Mouse (Mus musculus): ENCODE data around the gene E2f8. TPM values are rescaled to one million over a fixed set of nuclear protein-coding genes. Genes with fewer than 3 reads are reported as not detected.

E2f8 gene
- polyA plus RNA-seq, 1 experiment from 2014 or later = 15.6 TPM

GRCm38 (mm10) chr7:48851529-48852104, 29.8 kb downstream of the E2f8 start:
- Histone ChIP-seq H3K9me3 (replicated peaks) (no peaks in the 10 kb centered on the region), H3K4me3 (no peak overlapping the region), H3K27ac (0 out of 2 replicates have a peak overlapping the region, but pooled peaks have one; percentile 25), H3K27me3 (no peaks in the 10 kb centered on the region), H3K4me2 (no peak overlapping the region), H3K9ac (no peak overlapping the region), H3K36me3 (no peaks in the 10 kb centered on the region), H3K4me1 (replicated peaks) (peaks cover 22% of the 10 kb centered on the region)
- 77% methylated on average over 6 of the region's 6 CpGs for WGBS
- no peak for ATAC-seq (replicated peaks; ENCODE audit: insufficient number of reproducible peaks, insufficient read depth, low FRiP score, low read depth)

GRCm38 (mm10) chr7:48847820-48848650, 33.4 kb downstream of the E2f8 start, which contains the start of gene Csrp3:
TSS of gene Csrp3 (minus strand) at chr7:48848033.
- Histone ChIP-seq H3K27me3 (no peaks in the 10 kb centered on the region), H3K4me3 (peak within 1 kb of the TSS; percentile 58), H3K36me3 (no peaks in the 10 kb centered on the region), H3K9ac (peak within 1 kb of the TSS; percentile 53), H3K4me1 (replicated peaks) (peaks cover 30% of the 10 kb centered on the region), H3K4me2 (peak within 1 kb of the TSS; percentile 67), H3K9me3 (replicated peaks) (no peaks in the 10 kb centered on the region), H3K27ac (peak within 1 kb of the TSS; percentile 89)
- 30% methylated on average over 11 of the region's 11 CpGs for WGBS
- ATAC-seq (replicated peaks; ENCODE audit: insufficient number of reproducible peaks, insufficient read depth, low FRiP score, low read depth) = peak; percentile 90

GRCm38 (mm10) chr7:48846755-48847154, 34.6 kb downstream of the E2f8 start:
- H3K4me3 ChIP-seq = peak overlapping the region; percentile 58
- H3K36me3 ChIP-seq = no peaks in the 10 kb centered on the region
- 38% methylated on average over 6 of the region's 6 CpGs for WGBS
- peak overlapping the region; percentile 67 for H3K4me2 ChIP-seq
- H3K27ac ChIP-seq = peak overlapping the region; percentile 89
- H3K4me1 ChIP-seq (replicated peaks) = peaks cover 39% of the 10 kb centered on the region
- peak overlapping the region; percentile 53 for H3K9ac ChIP-seq
- no peaks in the 10 kb centered on the region for H3K9me3 ChIP-seq (replicated peaks)
- peak; percentile 44; the same call in 1 of the 2 replicates for ATAC-seq (replicated peaks; ENCODE audit: insufficient number of reproducible peaks, insufficient read depth, low FRiP score, low read depth)
- H3K27me3 ChIP-seq = no peaks in the 10 kb centered on the region

GRCm38 (mm10) chr7:48845213-48845973, 36.0 kb downstream of the E2f8 start:
- ATAC-seq (replicated peaks; ENCODE audit: insufficient number of reproducible peaks, insufficient read depth, low FRiP score, low read depth) = no peak
- peak overlapping the region; percentile 67 for H3K4me2 ChIP-seq
- H3K27ac ChIP-seq = peak overlapping the region; percentile 89
- WGBS = 31% methylated on average over 12 of the region's 12 CpGs
- no peaks in the 10 kb centered on the region for H3K9me3 ChIP-seq (replicated peaks)
- peak overlapping the region; percentile 53 for H3K9ac ChIP-seq
- peak overlapping the region; percentile 58 for H3K4me3 ChIP-seq
- H3K4me1 ChIP-seq (replicated peaks) = peaks cover 42% of the 10 kb centered on the region
- no peaks in the 10 kb centered on the region for H3K36me3 ChIP-seq
- no peaks in the 10 kb centered on the region for H3K27me3 ChIP-seq

DNA sequence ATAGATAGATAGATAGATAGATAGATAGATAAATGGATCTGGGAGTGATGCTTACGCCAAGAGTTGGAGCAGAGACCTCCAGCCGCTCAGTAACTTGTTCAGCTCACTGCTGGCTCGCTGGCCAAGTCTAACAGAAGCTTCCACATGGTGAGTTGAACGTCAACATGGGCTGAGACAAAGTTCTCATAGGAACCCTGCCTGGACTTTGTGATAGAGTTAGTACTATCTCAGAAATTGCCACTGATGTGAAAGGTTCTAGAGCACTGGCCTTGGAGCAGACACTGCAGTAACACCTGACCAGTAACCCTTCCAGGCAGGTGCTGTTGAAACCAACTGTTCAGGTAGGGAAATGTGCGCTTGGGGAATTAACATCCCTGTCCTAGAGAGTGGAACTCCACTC, 37.9 kb downstream of the E2f8 start:
- no peak for ATAC-seq (replicated peaks; ENCODE audit: insufficient number of reproducible peaks, insufficient read depth, low FRiP score, low read depth)
- peak overlapping the region; percentile 89 for H3K27ac ChIP-seq

GRCm38 (mm10) chr7:48842353-48842752, 39.0 kb downstream of the E2f8 start:
- Histone ChIP-seq H3K4me3 (peak overlapping the region; percentile 58), H3K4me1 (replicated peaks) (peaks cover 63% of the 10 kb centered on the region), H3K36me3 (peaks cover 13% of the 10 kb centered on the region; the same call in 1 of the 2 replicates), H3K27me3 (no peaks in the 10 kb centered on the region), H3K27ac (peak overlapping the region; percentile 89), H3K9me3 (replicated peaks) (no peaks in the 10 kb centered on the region), H3K9ac (peak overlapping the region; percentile 20; the same call in 1 of the 2 replicates), H3K4me2 (peak overlapping the region; percentile 67)
- no peak; the same call in 1 of the 2 replicates for ATAC-seq (replicated peaks; ENCODE audit: insufficient number of reproducible peaks, insufficient read depth, low FRiP score, low read depth)
- 17% methylated on average over 3 of the region's 3 CpGs for WGBS

More for the DNA sequence above, 37.9 kb downstream of the E2f8 start:
- H3K27me3 ChIP-seq = no peaks in the 10 kb centered on the region
- peaks cover 55% of the 10 kb centered on the region for H3K4me1 ChIP-seq (replicated peaks)
- peak overlapping the region; percentile 67 for H3K4me2 ChIP-seq
- H3K36me3 ChIP-seq = peaks cover 4% of the 10 kb centered on the region; the same call in 1 of the 2 replicates
- H3K4me3 ChIP-seq = peak overlapping the region; percentile 58
- H3K9me3 ChIP-seq (replicated peaks) = no peaks in the 10 kb centered on the region
- 71% methylated on average over 5 of the region's 5 CpGs for WGBS
- peak overlapping the region; percentile 53; the same call in 1 of the 2 replicates for H3K9ac ChIP-seq

DNA sequence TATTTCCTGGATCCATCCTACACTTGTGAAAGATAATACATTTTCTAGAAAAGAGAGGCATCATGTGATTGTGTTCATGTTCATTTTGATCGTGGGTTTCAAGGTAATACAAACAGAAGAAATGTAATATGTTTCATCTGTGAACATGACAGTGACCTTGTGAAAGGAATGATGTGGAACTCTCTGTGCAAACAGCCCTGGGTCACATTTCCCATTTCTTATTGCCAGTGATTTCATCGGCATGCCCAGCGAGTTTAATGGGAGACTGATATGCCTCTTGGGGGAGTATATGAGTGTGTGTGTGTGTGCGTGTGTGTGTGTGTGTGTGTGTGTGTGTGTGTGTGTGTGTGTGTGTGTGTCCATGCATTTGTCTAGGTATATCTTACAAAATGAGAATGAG, 39.9 kb downstream of the E2f8 start:
- Histone ChIP-seq H3K36me3 (peaks cover 13% of the 10 kb centered on the region; the same call in 1 of the 2 replicates), H3K27me3 (no peaks in the 10 kb centered on the region), H3K9me3 (replicated peaks) (no peaks in the 10 kb centered on the region), H3K9ac (no peak overlapping the region), H3K4me3 (no peak overlapping the region), H3K4me1 (replicated peaks) (peaks cover 63% of the 10 kb centered on the region), H3K4me2 (peak overlapping the region; percentile 67), H3K27ac (peak overlapping the region; percentile 89)
- ATAC-seq (replicated peaks; ENCODE audit: insufficient number of reproducible peaks, insufficient read depth, low FRiP score, low read depth) = no peak
- 40% methylated on average over 4 of the region's 4 CpGs for WGBS

GRCm38 (mm10) chr7:48840545-48840944, 40.9 kb downstream of the E2f8 start:
- Histone ChIP-seq H3K27ac (peak overlapping the region; percentile 89), H3K27me3 (no peaks in the 10 kb centered on the region), H3K9ac (peak overlapping the region; percentile 31), H3K4me3 (no peak overlapping the region), H3K4me1 (replicated peaks) (peaks cover 65% of the 10 kb centered on the region), H3K4me2 (peak overlapping the region; percentile 40), H3K36me3 (peaks cover 14% of the 10 kb centered on the region; the same call in 1 of the 2 replicates), H3K9me3 (replicated peaks) (no peaks in the 10 kb centered on the region)
- WGBS = 46% methylated on average over 2 of the region's 2 CpGs
- peak; percentile 62 for ATAC-seq (replicated peaks; ENCODE audit: insufficient number of reproducible peaks, insufficient read depth, low FRiP score, low read depth)

DNA sequence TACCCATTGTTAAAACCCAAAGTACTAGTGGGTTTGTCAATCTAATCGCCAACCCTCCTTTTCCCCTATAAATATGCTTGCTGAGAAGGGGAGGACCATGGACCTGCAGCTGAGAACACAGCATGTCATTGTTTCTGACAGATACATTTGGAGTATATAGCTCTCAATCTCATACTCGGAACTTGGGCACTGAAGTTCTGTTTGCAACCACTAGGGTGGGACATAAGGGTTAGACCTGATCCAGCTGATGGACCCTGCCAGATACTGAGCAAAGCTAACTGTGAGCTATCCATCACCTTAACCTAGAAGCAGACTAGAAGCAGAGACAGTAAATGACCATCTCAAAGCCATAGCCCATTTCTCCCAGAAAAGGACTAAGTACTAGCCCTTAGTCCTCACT, 43.0 kb downstream of the E2f8 start:
- ATAC-seq (replicated peaks; ENCODE audit: insufficient number of reproducible peaks, insufficient read depth, low FRiP score, low read depth) = no peak
- Histone ChIP-seq H3K36me3 (peaks cover 28% of the 10 kb centered on the region; the same call in 1 of the 2 replicates), H3K4me2 (no peak overlapping the region), H3K27me3 (no peaks in the 10 kb centered on the region), H3K9me3 (replicated peaks) (no peaks in the 10 kb centered on the region), H3K9ac (no peak overlapping the region), H3K27ac (no peak overlapping the region), H3K4me3 (no peak overlapping the region), H3K4me1 (replicated peaks) (peaks cover 70% of the 10 kb centered on the region)
- WGBS = 42% methylated on average over 2 of the region's 2 CpGs

DNA sequence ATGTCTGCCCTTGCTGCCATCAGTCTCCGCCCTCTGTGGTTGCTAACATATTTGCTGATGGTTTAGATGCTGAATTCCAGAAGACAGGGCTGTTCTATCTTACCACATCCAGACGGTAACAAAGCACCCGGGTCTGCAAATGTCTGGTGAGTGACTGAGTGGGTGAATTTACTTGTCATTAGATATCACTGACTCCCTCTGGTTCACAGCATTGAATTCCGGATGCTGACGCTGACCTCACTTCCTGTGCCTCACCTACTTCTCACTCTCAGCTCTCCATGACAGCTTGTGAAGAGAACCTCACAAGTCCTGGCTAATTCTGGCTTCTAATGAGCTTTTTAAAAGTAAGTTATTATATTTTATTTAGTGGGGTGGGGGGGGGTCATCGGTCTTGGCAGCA, 44.4 kb downstream of the E2f8 start:
- Histone ChIP-seq H3K9me3 (replicated peaks) (no peaks in the 10 kb centered on the region), H3K27me3 (no peaks in the 10 kb centered on the region), H3K4me3 (no peak overlapping the region), H3K4me2 (no peak overlapping the region), H3K9ac (no peak overlapping the region), H3K36me3 (peaks cover 40% of the 10 kb centered on the region), H3K4me1 (replicated peaks) (peaks cover 71% of the 10 kb centered on the region), H3K27ac (no peak overlapping the region)
- ATAC-seq (replicated peaks; ENCODE audit: insufficient number of reproducible peaks, insufficient read depth, low FRiP score, low read depth) = no peak
- WGBS = 38% methylated on average over 6 of the region's 6 CpGs

All from heart, embryonic 15.5 days (tissue).